Mouse (Mus musculus): ENCODE data around the gene Lrmp.
"Not testable (repeated sequence)": the region's sequence is repeated elsewhere in the genome, so short reads cannot be mapped to it uniquely, and the experiment has no call there.

Lrmp gene

DNA sequence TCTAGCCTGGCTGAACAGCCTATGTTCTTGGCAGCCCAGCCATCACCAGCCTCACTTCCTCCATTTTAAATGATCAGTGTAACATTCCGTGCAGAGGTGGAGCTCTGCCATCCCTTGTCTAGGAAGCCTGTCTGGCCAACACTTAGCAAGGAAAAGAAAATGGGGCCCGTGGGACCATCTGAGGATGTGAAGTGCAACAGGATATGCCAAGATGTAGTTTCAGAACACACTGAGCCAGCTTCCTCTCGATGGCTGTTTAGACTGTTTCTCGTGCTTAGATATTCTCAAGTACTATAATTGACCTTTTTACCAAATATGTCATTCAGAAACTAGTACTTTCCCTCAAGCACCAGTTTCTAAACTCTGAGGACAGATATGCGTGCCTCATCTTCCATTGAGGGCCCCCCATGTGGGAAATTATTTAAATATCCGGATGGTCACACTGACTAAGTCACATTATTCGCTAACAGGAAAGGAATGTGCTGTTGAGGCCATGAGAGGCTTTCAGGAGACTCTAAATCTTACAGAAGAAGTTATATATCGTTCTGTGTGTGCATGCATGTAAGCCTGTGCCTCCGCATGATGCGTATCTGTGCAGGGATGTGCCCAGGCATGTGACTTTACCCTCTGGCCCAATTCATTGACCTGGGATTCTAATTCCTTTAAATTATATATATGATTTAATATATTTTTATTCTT, 11.1 kb upstream of the Lrmp start:
- no peak for DNase-seq (ENCODE audit: low spot score in 2 of 2)

DNA sequence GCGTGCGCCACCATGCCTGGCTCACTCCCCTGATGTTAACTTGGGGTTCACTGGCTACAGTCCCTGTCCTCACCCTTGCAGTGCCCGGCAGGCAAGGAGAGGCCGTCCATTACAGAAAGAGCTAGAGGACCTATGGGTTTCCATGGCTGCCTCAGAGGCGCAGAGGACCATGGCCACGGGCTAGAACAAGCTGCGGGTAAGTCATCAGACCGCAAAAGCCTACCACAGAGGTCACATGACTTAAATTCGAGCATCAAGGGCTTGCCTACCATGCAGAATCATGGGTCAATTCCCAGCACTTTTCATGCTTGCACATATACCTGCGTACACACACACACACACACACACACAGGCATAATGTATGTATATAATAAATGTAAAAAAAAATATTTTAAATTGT, 10.0 kb upstream of the Lrmp start:
- DNase-seq (ENCODE audit: low spot score in 2 of 2), result no peak

DNA sequence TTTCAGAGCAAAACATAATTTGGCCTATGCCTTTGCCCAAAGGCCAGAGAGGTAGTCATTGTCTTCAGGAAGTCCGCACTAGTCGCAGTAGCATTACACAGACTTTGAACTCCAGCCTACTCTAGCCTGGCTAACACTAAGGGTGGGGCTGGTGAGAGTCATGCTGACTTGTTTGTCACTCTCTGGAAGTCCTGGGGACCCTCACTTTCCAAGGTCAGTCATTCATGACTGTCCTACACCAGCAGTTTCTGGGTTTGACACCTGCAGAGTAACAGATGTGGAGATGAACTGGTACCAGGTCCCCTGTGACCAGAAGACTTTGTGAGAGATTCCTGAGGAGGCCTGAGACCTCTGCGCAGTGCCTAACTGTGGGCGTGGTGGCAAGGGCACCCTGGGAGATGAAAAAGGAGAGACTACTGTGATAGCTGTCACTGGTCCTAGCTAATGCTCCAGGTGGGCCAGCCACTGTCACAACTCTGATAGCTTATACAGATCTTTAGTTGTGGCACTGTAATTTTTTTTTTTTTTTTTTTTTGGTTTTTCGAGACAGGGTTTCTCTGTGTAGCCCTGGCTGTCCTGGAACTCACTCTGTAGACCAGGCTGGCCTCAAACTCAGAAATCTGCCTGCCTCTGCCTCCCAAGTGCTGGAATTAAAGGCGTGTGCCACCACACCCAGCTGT, 9.2 kb upstream of the Lrmp start:
- DNase-seq (ENCODE audit: low spot score in 2 of 2), result no peak

DNA sequence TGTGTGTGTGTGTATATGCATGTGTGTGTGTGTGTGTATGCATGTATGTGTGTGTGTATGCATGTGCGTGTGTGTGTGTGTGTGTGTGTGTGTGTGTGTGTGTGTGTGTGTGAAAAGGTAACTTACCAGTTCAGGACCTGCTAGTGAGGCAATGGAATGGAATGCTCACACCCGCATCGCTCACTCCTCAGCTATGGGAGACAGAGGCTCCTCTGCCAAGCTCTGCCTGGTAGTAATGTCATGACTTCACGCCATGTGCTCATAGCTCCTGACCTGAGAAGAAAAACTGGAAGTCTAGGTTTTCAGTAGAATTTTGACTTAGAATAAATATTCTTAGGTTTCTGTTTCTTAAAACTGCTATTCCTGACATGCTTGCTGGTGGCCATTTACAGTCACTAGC, 4.7 kb upstream of the Lrmp start:
- no peak for DNase-seq (ENCODE audit: low spot score in 2 of 2)

DNA sequence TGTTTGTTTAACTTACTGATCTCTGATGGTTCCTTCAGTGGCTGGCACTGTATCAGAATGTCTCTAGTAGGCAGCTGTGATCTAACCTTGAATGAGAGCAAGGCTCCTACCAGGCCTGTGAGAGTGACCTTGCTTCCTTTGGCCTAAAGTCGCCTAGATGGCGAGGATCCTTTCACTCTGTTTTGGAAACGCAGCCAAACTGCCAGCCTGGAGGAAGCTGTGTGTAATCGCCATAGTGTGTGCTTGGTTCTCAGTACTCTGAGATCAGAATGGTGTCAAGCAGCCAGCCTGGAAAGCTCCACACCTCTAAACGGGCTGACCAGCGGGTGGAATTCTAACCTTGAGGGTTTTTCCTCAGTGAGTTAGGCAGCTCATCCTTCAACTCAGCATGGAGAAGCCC, 2.6 kb upstream of the Lrmp start:
- no peak for DNase-seq (ENCODE audit: low spot score in 2 of 2)

DNA sequence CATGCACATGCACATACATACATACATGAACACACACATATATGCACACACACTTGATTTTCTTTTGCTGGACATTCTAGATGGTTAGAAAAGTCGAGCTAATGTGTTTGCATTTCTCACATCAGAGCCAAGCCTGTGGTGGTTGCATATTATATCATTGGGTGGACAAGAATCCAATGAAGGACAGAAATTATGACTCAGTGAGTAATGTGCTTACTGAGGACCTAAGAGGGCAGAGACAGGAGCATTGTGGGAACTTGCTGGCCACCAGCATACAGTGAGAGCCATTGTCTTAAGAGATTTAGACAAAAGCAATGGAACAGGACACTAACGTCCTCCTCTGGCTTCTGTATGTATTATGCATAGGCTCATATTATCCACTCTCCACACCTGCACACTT, 892 bp upstream of the Lrmp start:
- no peak for DNase-seq (ENCODE audit: low spot score in 2 of 2)

DNA sequence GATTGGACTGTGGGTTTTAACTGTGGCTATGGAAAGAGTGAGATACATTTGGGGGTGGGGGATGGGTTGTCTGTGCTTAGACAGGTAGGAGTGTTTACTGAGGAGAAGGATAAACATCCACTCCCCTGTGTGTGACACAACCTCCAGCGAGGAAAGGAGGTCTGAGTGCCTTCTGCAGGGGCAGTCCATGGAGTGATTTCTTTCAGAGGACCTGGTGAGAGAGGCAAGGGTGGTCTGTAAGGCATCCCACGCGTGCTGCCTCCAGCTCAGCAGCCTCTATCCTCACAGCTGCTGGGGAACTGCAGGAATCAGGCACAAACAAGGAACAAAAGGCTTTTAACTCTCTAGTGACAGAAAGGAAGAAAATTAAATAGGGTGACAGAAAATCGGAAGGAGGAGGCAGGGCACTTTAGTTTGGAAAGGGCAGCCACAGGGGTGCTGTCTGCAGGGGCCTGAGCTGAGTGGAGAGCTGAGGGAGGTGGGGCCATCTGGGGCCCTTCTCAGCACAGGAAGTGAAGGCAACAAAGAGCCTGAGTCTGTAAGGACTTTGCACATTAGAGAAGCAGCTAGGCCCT, 732 bp downstream of the Lrmp start:
- no peak for DNase-seq (ENCODE audit: low spot score in 2 of 2)

DNA sequence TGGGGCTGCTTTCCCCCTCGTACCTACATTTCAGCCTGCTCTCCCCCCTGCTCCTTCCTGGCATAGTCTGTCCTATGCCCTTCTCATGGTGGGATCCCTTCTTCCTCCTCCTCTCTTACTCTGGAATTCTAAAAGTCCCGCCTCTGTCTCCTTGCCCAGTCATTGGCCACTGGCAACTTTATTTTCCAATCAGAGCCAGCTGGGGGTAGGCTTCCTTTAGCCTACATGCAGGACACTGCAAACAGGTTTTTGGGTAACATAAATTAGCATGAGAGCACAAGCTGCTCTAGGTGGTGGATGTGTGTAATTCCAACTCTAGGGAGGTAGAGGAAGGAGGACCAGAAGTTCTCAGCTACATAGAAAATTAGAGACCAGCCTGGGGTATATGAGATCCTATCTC, 4.6 kb downstream of the Lrmp start:
- DNase-seq (ENCODE audit: low spot score in 2 of 2), result no peak

DNA sequence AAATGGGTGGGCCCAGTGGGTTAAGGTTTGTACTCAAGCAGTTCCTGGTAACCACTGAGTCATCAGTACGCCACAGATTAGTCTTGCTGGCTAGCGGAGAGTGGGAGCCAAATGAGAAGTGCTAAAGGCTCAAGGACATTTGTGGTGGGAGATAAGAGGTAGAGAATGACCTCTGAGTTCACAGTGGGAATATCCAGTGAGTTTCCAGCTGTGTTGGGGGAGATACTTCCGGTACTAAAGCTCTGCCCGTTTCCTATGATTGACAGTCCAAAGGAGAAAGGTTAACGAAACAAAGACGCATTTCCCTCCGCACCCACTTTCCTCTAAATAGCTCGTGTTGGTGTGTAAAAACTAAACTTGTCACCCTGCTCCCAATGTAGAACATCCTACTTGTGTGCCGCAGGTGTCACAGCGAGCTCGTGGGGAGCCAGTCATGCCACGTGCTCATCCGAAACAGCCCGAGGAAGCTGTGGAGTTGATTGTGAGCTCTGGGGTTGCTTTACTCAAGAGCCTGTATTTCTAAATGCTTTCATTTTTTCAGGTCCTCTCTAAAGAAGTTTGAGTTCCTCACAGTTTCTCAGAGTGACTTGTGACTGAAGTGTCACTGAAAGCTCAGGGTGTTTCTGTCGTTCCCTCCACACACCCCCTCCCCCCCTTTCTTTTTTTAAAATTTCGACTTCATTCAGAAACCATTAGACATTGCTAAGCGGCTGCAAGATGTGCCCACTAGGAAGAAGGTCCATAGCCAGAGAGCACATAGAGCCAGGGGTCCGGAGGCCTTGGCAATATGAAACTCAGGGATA, 5.5 kb downstream of the Lrmp start:
- no peak for DNase-seq (ENCODE audit: low spot score in 2 of 2)

DNA sequence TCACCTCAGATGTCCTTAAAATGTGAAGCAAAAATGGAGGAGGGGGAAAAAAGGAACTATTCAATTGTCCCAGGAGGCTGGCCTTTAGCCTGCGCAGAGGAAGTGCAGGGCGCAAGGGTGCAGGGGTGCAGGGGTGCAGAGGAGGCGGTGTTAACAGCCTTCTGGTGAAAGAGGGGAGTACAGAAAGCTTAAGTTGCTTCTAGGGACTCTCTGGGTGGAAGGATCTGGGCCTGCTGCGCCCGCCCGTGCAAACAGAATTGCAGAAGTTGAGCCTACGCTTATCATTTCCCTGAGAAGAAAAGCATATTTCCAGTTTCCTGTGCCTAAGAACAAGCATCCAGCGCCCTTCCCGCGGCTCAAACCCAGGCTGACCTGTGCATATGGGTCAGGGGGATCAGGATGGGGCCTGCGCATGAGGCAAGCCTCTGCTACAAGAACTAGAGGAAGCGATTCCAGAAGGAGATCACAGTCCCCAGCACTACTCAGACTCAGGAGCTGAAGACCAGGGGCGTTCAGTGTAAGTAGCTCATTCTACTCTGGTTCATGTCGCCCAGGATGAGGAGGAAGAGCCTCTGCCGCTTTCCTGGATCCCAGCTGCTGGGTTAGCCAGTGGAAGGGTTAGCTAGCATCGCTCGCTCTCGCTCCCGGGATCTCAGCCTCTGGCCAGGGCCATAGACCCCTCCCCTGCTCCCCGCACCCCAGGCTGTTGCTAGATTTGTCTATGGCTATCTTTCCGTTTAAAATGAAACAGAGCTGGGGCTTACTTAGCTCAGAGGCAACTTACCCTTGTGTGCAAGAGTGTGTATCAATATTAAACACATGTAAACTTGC, 6.4 kb downstream of the Lrmp start:
- no peak for DNase-seq (ENCODE audit: low spot score in 2 of 2)

DNA sequence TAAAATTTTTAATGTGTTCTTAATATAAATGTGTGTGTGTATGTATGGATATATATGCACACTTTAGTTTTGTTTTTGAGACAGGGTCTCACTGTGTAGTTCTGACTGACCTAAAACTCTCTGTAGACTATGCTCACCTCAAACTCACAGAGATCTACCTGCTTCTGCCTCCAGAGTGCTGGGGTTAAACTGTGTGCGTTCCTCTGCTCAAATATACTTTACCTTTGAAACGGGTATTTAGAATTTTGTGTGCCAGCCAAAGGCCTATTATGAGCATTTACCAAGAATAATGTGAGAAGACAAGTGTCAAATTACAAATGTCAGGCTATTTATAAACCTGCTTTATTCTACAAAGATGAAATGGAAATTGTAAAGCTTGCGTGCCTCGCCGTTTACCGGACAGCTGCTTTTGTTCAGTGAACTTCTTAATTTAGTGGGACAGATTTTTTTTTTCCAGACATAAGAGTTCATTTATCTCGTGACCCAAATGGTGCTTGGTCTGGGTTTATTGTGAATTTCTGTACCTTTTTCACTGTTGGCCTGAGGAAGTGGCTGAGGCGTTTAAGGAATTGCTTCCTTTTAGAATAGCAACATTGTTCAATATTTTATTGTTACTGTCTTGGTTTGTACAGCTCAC, 7.1 kb downstream of the Lrmp start:
- DNase-seq (ENCODE audit: low spot score in 2 of 2), result no peak

DNA sequence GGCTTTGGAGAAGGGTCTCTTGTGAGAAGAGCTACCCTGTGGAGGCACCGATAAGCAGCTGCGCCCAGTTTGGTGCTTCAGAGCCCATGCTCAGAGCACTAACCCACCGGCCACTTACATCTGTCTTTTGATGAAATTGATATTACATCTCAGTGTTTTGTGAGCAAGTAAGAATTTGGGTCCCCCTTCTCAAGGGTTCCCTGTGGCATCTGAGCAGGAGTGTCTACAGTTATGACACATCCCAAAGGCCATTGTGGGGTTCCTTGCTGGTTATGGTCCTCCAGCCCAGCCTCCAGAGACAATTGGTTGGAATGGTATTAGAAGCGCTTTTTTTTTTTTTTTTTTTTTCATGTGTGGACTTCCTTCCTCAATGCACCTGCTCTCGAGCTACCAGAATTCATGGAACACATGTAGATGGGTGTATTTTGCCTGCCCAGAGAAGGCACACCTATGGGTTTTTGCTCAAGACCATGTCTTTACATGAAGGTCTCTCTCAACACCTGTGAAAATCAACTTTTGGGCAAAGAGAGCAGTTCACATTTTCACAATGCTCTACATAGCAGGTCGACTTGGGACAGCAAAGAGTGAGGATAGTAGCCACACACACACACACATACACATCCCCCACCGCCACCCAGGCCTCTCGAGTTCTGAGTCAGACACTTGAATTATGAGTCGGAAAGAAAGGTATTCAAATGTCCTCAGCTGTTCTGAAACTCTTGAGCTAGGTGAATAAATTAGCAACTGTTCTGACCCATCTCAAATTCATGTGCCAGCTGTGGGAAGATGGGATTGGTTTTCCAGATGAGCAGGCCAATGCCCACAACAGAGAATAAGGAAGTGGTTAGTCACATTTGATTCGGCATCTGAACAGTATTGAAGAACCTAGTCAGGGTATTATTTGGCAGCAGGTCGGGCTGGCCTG, 7.9 kb downstream of the Lrmp start:
- no peak for DNase-seq (ENCODE audit: low spot score in 2 of 2)

DNA sequence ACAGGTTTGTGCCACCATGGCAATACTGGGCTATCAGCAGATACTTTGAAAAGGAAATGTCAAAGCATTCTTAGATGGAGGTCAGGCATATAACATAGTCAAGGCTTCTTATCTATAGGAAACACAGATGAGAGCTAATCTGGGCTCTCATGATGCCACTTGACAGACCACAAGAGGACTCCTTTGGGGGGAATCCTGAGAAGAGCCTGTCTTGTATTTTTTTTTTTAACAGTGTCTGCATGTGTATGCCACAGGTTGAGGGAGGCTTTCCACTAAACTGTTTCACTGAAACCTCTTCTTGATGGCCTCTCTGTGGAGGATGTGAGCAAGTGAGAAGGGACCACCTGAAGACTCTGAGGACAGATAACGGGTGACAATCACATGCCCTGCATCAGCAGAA, 9.2 kb downstream of the Lrmp start:
- no peak for DNase-seq (ENCODE audit: low spot score in 2 of 2)

DNA sequence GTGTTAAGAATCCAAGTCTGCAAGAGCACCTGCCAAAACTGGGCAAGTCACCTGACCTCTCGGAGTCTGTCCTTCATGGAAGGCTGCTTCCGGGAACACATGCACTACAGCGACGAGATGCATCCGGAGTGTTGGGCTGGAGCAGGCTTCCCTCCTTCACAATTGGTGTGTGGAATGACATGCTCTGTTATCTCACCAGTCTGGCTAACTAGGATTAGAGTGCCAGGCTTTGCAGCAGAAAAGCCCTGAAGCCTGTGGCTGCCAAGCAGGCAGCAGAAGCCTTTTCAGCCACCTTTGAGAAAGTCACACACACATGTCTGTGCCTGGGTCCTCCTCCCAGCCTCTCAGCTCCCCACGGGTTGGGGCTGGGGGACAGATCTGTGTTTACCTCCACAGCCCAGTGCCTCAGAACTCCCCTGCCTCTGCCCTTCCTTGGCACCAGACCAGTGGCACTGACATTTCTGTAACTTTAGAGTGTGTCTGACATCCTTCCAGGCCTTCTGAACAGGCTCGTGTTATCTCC, 10.2 kb downstream of the Lrmp start:
- no peak for DNase-seq (ENCODE audit: low spot score in 2 of 2)

DNA sequence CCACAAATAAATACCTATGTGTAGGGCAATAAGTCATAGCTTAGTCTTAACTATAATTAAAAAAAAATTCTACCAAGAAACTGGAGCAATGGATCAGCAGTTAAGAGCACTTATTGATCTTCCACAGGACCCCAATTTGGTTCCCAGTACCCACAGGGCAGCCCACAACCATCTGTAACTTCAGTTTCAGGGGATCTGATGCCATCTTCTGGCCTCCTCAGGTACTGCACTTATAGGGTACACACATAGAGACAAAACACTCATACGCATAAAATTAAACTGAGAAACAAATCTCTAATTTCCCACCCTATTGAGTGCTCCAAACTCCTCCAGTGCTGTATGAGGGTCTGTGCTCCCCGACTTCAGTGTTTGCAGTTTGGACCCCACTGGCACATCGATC, 12.2 kb downstream of the Lrmp start:
- no peak for DNase-seq (ENCODE audit: low spot score in 2 of 2)

DNA sequence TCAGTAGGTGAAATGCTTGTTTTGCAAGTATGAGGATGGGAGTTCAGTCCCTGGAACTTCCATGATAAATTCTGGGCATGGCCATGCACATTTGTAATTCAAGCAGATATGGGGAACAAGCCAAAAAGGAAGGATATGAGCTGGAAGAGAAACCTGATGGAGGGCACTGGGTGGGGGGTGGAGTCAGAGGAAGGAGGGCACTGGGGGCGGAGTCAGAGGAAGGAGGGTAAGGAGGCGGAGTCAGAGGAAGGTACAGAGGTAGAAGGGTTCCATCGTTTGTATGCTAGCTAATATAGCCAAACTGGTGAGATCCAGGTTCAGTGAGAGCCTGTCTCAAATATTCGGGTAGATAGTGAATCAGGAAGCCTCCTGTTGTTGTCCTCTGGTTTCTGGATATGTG, 14.1 kb downstream of the Lrmp start:
- no peak for DNase-seq (ENCODE audit: low spot score in 2 of 2)

DNA sequence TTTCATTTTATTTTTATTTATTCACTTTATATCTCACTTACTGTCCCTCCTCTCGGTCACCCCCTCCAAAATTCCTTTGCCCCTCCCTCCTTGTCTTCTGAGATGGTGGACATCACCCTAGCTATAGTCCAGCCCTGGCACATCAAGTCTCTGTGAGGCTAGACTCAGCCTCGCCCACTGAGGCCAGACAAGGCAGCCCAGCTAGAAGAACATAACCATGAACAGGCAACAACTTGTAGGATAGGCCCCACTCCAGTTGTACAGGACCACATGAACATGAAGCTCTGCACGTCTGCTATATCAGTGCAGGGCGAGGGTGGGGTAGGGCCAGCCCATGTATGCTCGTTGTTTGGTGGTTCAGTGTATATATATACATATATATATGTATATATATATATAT, 16.5 kb downstream of the Lrmp start:
- DNase-seq (ENCODE audit: low spot score in 2 of 2), result no peak

DNA sequence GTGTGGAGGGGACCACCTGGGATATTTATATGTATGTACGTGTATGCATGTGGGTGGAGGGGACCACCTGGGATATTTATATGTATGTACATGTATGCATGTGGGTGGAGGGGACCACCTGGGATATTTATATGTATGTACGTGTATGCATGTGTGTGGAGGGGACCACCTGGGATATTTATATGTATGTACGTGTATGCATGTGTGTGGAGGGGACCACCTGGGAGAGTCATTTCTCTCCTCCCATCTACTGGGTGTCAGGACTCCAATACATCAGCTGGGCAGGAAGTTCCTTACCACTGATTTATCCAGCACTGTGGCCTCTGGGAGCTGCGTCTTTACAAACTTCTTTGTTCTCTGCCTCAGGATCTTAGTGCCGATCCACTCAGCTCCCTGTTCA, 17.5 kb downstream of the Lrmp start:
- not testable (repeated sequence) for DNase-seq (ENCODE audit: low spot score in 2 of 2)

DNA sequence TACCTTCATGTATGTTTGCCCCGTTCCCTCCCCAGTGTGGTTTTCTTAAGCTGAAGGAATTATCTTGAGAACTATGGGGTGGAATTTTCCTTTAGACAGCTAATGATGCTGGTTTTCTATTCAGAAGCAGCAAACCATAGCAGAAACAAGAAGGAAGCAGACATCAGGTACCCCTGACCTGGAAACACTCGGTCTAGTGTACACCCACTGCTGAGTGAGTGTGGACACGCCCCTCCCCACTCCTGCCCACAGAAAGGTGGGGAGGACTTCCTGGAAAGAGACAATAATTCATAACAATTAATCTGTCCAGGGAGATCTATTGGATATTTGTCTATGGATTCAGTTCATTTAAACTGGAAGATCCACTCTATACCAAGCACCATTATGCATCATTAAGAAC, 19.8 kb downstream of the Lrmp start:
- DNase-seq (ENCODE audit: low spot score in 2 of 2), result no peak

DNA sequence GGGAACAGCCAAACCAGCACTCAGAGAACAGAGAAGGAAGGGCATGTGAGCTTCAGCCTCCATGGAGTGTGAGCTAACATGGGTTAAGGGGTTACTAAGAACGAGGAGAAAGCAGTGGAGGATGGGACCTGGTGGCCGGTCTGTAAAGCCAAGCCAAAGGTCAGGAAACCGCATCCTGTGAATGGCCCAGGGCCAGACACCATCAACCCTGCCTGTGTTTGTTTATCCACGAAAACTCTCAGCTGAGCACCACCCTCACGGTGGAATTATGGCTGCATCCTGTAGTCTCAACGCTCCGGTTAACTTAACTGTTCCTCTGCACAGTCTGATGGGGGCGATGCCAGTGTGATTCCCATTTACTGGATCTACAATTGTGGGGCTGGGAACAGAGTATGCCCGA, 20.4 kb downstream of the Lrmp start:
- DNase-seq (ENCODE audit: low spot score in 2 of 2), result no peak
